Mouse (Mus musculus): ENCODE data around the gene Scd4. TPM values are rescaled to one million over a fixed set of nuclear protein-coding genes. Genes with fewer than 3 reads are reported as not detected.

The Scd4 gene
- polyA plus RNA-seq, 1 experiment = 0.20 TPM

- Histone ChIP-seq H3K36me3 (ENCODE audit: control insufficient read depth, insufficient read depth, low read length) (no peaks in the 10 kb centered on the region), H3K27me3 (ENCODE audit: control insufficient read depth, insufficient read depth, low read length) (no peaks in the 10 kb centered on the region), H3K4me1 (ENCODE audit: control insufficient read depth, insufficient read depth, insufficient read length) (no peaks in the 10 kb centered on the region), H3K4me3 (ENCODE audit: extremely low read depth, insufficient read depth, insufficient read length) (no peak overlapping the region), H3K27ac (ENCODE audit: insufficient read depth, low read length) (no peak overlapping the region)
- DNase-seq (ENCODE audit: low read depth in 1 of 2, low spot score in 2 of 2) = no peak
- no peak for TF ChIP-seq POLR2A (IDR thresholded peaks at IDR 0.05; ENCODE audit: low read depth, low read length)
- no peak for TF ChIP-seq CTCF (IDR thresholded peaks at IDR 0.05; ENCODE audit: extremely low read depth, insufficient read depth, insufficient read length, insufficient replicate concordance)
- WGBS = 54% methylated on average over 5 of the region's 5 CpGs
Measured at GRCm38 (mm10) chr19:44331911-44332310, 981 bp upstream of the Scd4 start.

- TF ChIP-seq CTCF (IDR thresholded peaks at IDR 0.05; ENCODE audit: extremely low read depth, insufficient read depth, insufficient read length, insufficient replicate concordance) (no peak), POLR2A (IDR thresholded peaks at IDR 0.05; ENCODE audit: low read depth, low read length) (no peak)
- H3K27me3 ChIP-seq (ENCODE audit: control insufficient read depth, insufficient read depth, low read length) = no peaks in the 10 kb centered on the region
- DNase-seq (ENCODE audit: low read depth in 1 of 2, low spot score in 2 of 2) = no peak
- 65% methylated on average over 8 of the region's 8 CpGs for WGBS
- H3K4me3 ChIP-seq (ENCODE audit: extremely low read depth, insufficient read depth, insufficient read length) = no peak overlapping the region
- H3K27ac ChIP-seq (ENCODE audit: insufficient read depth, low read length) = no peak overlapping the region
- H3K4me1 ChIP-seq (ENCODE audit: control insufficient read depth, insufficient read depth, insufficient read length) = no peaks in the 10 kb centered on the region
- no peaks in the 10 kb centered on the region for H3K36me3 ChIP-seq (ENCODE audit: control insufficient read depth, insufficient read depth, low read length)
Measured at GRCm38 (mm10) chr19:44332326-44332725, 566 bp upstream of the Scd4 start.

- Histone ChIP-seq H3K27me3 (ENCODE audit: control insufficient read depth, insufficient read depth, low read length) (no peaks in the 10 kb centered on the region), H3K4me1 (ENCODE audit: control insufficient read depth, insufficient read depth, insufficient read length) (no peaks in the 10 kb centered on the region), H3K36me3 (ENCODE audit: control insufficient read depth, insufficient read depth, low read length) (no peaks in the 10 kb centered on the region), H3K4me3 (ENCODE audit: extremely low read depth, insufficient read depth, insufficient read length) (no peak overlapping the region), H3K27ac (ENCODE audit: insufficient read depth, low read length) (no peak overlapping the region)
- no peak for TF ChIP-seq CTCF (IDR thresholded peaks at IDR 0.05; ENCODE audit: extremely low read depth, insufficient read depth, insufficient read length, insufficient replicate concordance)
- no peak for TF ChIP-seq POLR2A (IDR thresholded peaks at IDR 0.05; ENCODE audit: low read depth, low read length)
- DNase-seq (ENCODE audit: low read depth in 1 of 2, low spot score in 2 of 2) = no peak
- 90% methylated on average over 9 of the region's 9 CpGs for WGBS
Measured at GRCm38 (mm10) chr19:44333991-44334390, 1.1 kb downstream of the Scd4 start.

GRCm38 (mm10) chr19:44335876-44336662 is 3.2 kb downstream of the Scd4 start:
- no peaks in the 10 kb centered on the region for H3K4me1 ChIP-seq (ENCODE audit: control insufficient read depth, insufficient read depth, insufficient read length)
- no peaks in the 10 kb centered on the region for H3K36me3 ChIP-seq (ENCODE audit: control insufficient read depth, insufficient read depth, low read length)
- no peak for DNase-seq (ENCODE audit: low read depth in 1 of 2, low spot score in 2 of 2)
- TF ChIP-seq POLR2A (IDR thresholded peaks at IDR 0.05; ENCODE audit: low read depth, low read length) (no peak), CTCF (IDR thresholded peaks at IDR 0.05; ENCODE audit: extremely low read depth, insufficient read depth, insufficient read length, insufficient replicate concordance) (no peak)
- no peak overlapping the region for H3K27ac ChIP-seq (ENCODE audit: insufficient read depth, low read length)
- WGBS = 86% methylated on average over 6 of the region's 6 CpGs
- H3K4me3 ChIP-seq (ENCODE audit: extremely low read depth, insufficient read depth, insufficient read length) = no peak overlapping the region
- no peaks in the 10 kb centered on the region for H3K27me3 ChIP-seq (ENCODE audit: control insufficient read depth, insufficient read depth, low read length)

GRCm38 (mm10) chr19:44349689-44350088 is 16.8 kb downstream of the Scd4 start:
- TF ChIP-seq POLR2A (IDR thresholded peaks at IDR 0.05; ENCODE audit: low read depth, low read length) (no peak), CTCF (IDR thresholded peaks at IDR 0.05; ENCODE audit: extremely low read depth, insufficient read depth, insufficient read length, insufficient replicate concordance) (no peak)
- Histone ChIP-seq H3K27ac (ENCODE audit: insufficient read depth, low read length) (no peak overlapping the region), H3K4me1 (ENCODE audit: control insufficient read depth, insufficient read depth, insufficient read length) (no peaks in the 10 kb centered on the region), H3K27me3 (ENCODE audit: control insufficient read depth, insufficient read depth, low read length) (no peaks in the 10 kb centered on the region), H3K36me3 (ENCODE audit: control insufficient read depth, insufficient read depth, low read length) (no peaks in the 10 kb centered on the region), H3K4me3 (ENCODE audit: extremely low read depth, insufficient read depth, insufficient read length) (no peak overlapping the region)
- DNase-seq (ENCODE audit: low read depth in 1 of 2, low spot score in 2 of 2) = no peak
- WGBS = 67% methylated on average over 8 of the region's 8 CpGs

- H3K4me1 ChIP-seq (ENCODE audit: control insufficient read depth, insufficient read depth, insufficient read length) = no peaks in the 10 kb centered on the region
- no peaks in the 10 kb centered on the region for H3K27me3 ChIP-seq (ENCODE audit: control insufficient read depth, insufficient read depth, low read length)
- no peak overlapping the region for H3K27ac ChIP-seq (ENCODE audit: insufficient read depth, low read length)
- 77% methylated on average over 7 of the region's 7 CpGs for WGBS
- no peak overlapping the region for H3K4me3 ChIP-seq (ENCODE audit: extremely low read depth, insufficient read depth, insufficient read length)
- TF ChIP-seq POLR2A (IDR thresholded peaks at IDR 0.05; ENCODE audit: low read depth, low read length) = no peak
- TF ChIP-seq CTCF (IDR thresholded peaks at IDR 0.05; ENCODE audit: extremely low read depth, insufficient read depth, insufficient read length, insufficient replicate concordance) = no peak
- peak in 1 of 2 experiments; percentile 44 for DNase-seq (ENCODE audit: low read depth in 1 of 2, low spot score in 2 of 2)
- H3K36me3 ChIP-seq (ENCODE audit: control insufficient read depth, insufficient read depth, low read length) = no peaks in the 10 kb centered on the region
Measured at GRCm38 (mm10) chr19:44351756-44352155, 18.9 kb downstream of the Scd4 start.

- Histone ChIP-seq H3K27me3 (ENCODE audit: control insufficient read depth, insufficient read depth, low read length) (no peaks in the 10 kb centered on the region), H3K36me3 (ENCODE audit: control insufficient read depth, insufficient read depth, low read length) (no peaks in the 10 kb centered on the region), H3K27ac (ENCODE audit: insufficient read depth, low read length) (no peak overlapping the region), H3K4me3 (ENCODE audit: extremely low read depth, insufficient read depth, insufficient read length) (no peak overlapping the region), H3K4me1 (ENCODE audit: control insufficient read depth, insufficient read depth, insufficient read length) (no peaks in the 10 kb centered on the region)
- no peak for TF ChIP-seq CTCF (IDR thresholded peaks at IDR 0.05; ENCODE audit: extremely low read depth, insufficient read depth, insufficient read length, insufficient replicate concordance)
- WGBS = 81% methylated on average over 8 of the region's 8 CpGs
- no peak for DNase-seq (ENCODE audit: low read depth in 1 of 2, low spot score in 2 of 2)
Measured at GRCm38 (mm10) chr19:44358700-44359099, 25.8 kb downstream of the Scd4 start.
